Mouse (Mus musculus) thymus, postnatal 4 days (tissue): ENCODE data around the gene Ppp4r3a.
A peak's percentile ranks its signal among the peaks of the same experiment; 100 is the strongest.
"Not testable (repeated sequence)": the region's sequence is repeated elsewhere in the genome, so short reads cannot be mapped to it uniquely, and the experiment has no call there.

Experiments
- DNase-seq: peaks from one replicate; pipeline ENCODE4 v3.0.0; 2021

Gene Ppp4r3a

GRCm38 (mm10) chr12:101083076-101083838 is at the start of gene Ppp4r3a:
Gene Ppp4r3a, minus strand, starts transcription at chr12:101083702.
- peak; percentile 94 for DNase-seq

- no peak for DNase-seq
These were observed 39.5 kb upstream of the Ppp4r3a start for GRCm38 (mm10) chr12:101123013-101123412.

- not testable (repeated sequence) for DNase-seq
These were observed 38.6 kb upstream of the Ppp4r3a start for GRCm38 (mm10) chr12:101122066-101122465.

- not testable (repeated sequence) for DNase-seq
These were observed 26.5 kb upstream of the Ppp4r3a start for GRCm38 (mm10) chr12:101109794-101110585.

GRCm38 (mm10) chr12:101107722-101108121 is 24.2 kb upstream of the Ppp4r3a start:
- no peak for DNase-seq

DNA sequence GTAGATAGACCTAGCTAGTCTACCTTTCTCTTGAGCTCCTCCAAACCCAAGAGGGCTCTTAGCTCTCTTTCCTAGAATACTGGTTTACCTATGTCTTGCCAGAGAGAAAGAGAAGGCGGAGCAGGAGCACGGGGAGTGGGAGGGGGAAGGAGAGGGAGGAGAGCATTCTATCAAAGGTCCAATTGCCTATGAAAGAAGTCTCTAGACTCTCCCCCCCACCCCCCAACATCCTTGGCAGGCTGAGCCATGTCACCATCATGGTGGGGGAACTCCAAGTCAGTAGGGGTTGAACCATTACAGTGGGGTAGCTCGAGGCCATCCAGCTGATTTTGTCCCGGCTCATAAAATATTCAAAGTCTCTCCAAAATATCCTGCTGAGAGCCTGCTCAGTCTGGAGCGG is 22.1 kb upstream of the Ppp4r3a start:
- no peak for DNase-seq

DNA sequence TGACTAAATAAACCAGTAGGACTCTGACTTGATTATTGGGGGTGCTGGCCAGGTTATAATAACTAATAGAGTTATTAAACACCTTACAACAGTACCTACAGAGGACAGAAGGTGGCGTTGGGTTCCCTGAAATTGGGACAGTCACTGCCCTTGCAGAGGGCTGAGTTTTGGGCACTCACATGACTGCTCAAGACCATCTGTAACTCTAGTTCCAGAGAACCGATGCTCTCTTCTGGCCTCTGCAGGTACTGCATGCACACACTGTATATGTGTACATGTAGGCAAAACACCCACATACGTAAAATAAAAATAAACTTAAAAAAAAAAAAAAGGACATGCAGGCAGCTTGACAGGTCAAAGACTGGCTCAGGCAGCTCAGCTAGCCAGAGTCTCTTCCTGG is 19.1 kb upstream of the Ppp4r3a start:
- peak; percentile 81 for DNase-seq

GRCm38 (mm10) chr12:101093678-101094077 is 10.2 kb upstream of the Ppp4r3a start:
- not testable (repeated sequence) for DNase-seq

DNA sequence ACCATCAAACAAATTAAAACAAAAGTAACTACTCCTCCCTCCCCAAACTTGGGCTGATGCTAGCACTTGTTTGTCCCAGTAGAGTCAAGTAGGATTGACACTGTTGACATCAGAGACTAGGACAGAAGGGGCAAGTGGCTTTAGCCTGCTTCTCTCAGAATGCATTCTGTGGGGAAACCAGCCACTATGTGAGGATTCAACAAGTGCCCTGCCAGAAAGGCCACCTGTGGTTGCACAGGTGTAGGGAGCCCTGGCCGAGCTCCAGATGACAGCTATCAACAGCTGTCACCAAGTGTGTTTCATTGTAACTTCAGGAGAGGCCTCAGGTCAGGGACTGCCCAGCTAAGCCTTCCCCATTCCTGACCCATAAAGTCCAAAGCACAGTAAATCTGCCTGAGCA is 6.5 kb upstream of the Ppp4r3a start:
- DNase-seq, result no peak

DNA sequence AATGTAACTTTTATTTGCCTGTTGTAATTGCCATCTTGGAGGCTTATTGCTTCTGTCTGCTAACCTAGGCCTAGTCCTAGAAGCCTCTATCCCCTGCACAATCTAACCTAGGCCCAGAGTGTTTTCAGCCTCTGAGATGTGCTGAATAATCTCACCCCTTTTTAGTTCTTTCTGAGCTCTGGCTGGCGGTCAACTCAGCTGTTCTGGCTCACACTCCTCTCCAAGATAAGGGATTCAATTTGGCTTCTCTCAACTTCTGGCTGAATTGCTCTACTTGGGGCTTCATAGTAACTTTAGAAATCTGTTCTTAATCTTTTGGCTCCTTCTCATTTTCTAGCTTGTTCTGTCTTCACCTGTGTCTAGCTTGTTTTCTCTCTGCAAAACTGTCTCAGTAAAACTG is 3.9 kb upstream of the Ppp4r3a start:
- DNase-seq, result no peak

- DNase-seq, result no peak
These were observed 1.6 kb upstream of the Ppp4r3a start for GRCm38 (mm10) chr12:101084881-101085666.

- no peak for DNase-seq
These were observed 735 bp upstream of the Ppp4r3a start for GRCm38 (mm10) chr12:101084237-101084636.

DNA sequence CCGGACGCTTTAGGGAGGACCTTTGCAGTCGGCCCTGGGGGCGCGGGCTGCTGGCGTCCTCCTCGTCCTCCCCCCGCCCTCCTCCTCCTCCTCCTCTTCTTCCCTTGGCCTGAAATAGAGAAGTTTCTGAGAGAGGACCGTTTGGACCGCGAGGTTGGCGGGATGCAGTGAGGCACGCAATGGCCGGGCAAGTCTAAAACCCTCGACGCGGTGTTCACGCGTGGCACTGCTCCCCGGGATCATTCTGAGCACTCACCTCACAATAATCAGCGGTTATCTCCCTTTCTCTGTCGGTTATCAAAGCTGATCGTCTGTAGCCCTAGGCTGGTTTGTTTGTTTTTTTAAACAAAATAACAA is 315 bp upstream of the Ppp4r3a start:
- no peak for DNase-seq

DNA sequence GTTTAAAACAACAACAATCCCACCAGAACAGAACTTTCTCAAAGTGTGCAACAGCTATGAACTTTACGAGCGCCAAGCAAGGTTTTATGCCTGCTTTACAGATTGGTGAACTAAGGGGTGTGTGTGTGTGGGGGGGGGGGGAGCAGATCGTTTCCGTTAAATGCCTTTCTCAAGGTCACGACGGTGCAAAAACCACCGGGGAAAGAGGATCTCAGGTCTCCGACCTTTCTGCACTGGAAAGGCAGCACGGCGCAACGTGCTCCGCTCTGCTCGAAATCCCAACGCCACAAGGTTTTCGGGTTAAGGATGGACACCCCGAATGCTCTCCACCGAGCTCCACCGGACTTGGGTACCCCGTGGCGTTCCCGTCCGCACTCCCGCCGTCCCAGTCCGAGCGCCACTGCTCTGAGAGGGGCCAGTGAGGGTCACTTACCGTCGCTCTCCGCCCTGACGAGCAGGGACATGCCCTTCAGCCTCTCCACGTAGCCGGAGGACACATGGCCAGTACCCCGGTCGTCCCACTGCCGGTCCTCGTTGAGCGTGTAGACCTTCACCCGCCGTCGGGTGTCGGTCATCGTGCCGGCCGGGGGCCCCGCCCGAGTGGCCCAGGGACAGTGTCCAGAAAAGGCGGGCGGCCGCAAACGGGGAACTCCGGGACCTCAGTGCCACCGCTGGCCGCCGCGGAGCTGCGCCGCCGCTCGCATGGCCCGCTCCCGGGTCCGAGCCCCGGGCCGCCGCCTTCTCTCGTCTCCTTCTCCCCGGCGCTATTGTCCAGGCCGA is 1.0 kb downstream of the Ppp4r3a start:
- no peak for DNase-seq

GRCm38 (mm10) chr12:101077955-101078354 is 5.5 kb downstream of the Ppp4r3a start:
- no peak for DNase-seq

- no peak for DNase-seq
These were observed 8.1 kb downstream of the Ppp4r3a start for GRCm38 (mm10) chr12:101075433-101075832.

DNA sequence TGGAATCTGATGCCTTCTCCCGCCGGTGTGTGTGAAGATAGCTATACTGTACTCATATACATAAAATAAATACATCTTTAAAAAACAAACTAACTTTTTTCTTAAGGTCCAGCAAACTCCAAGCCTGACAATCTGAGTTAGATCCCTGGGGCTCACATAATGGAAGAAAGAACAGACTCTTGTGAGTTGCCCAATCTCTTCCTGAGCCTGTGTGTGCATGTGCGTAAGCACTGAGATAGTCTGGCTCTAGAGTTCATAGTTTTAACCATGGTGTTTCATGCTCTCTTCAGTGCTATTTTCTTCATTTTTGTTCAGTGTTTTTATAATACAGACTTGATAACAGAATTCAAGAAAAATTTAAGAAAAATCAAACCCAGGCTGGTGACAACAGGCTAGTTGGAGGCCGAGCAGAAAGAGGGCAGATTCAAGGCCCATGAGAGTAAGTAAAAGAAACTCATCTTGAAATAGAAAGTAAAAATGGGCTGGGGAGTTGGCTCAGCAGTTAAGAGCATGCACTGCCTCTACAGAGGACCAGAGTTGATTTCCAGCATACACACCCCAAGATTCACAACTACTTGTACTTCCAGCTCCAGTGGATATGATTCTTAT is 8.6 kb downstream of the Ppp4r3a start:
- no peak for DNase-seq

DNA sequence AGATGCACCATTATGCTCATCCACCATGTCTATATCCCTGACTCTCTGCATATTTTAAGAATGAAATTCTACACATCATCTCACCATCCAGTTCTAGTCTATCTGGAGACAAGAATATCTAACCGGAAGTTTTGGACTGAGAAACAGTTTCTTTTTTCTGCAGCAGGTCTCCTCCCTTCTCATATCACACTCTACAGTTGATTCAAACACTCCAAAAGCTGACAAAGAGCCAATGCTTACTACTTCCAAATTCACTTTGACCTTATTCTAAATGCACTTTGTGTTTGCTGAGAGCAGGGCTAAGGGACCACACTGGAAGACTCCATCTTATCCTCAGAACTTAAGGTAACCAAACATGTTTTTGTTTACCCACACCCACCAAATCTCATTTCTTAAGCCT is 13.7 kb downstream of the Ppp4r3a start:
- no peak for DNase-seq

GRCm38 (mm10) chr12:101066329-101066728 is 17.2 kb downstream of the Ppp4r3a start:
- DNase-seq, result no peak

DNA sequence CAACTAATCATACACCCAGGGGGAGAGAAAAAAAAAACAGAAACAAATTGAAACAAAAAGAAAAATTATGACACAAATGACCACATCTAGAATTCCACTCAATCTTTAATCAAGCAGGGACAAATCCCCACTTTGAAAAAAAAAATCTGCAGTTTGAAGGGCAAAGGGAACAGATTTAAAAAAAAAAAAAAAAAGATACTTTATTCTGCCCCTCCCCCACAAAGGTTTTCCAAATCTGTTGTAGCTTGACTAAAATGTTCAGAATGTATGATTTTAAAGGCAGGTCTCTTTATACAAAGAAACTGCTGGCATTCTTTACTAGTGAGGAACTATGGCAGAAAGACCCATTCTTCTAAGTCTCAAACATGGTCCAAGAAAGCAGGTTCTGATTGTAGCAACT is 43.5 kb downstream of the Ppp4r3a start:
- no peak for DNase-seq

- DNase-seq, result peak; percentile 99
These were observed 54.4 kb downstream of the Ppp4r3a start, which contains the start of gene Ccdc88c for GRCm38 (mm10) chr12:101028954-101029731. Gene Ccdc88c, minus strand, starts transcription at chr12:101029056.
